Mouse (Mus musculus): ENCODE measurements around the gene Bnc2.

Bnc2 gene

GRCm38 (mm10) chr4:84407328-84408028, 267.6 kb downstream of the Bnc2 start:
- DNase-seq, result no peak

GRCm38 (mm10) chr4:84403356-84404145, 271.5 kb downstream of the Bnc2 start:
- no peak for DNase-seq

- no peak for DNase-seq
Observed at GRCm38 (mm10) chr4:84388991-84389390, 286.1 kb downstream of the Bnc2 start.

- no peak for DNase-seq
Observed at GRCm38 (mm10) chr4:84385156-84385555, 289.9 kb downstream of the Bnc2 start.

- DNase-seq, result no peak
Observed at GRCm38 (mm10) chr4:84379289-84379688, 295.8 kb downstream of the Bnc2 start.

GRCm38 (mm10) chr4:84377513-84377912, 297.6 kb downstream of the Bnc2 start:
- no peak for DNase-seq

GRCm38 (mm10) chr4:84362337-84362823, 312.7 kb downstream of the Bnc2 start:
- DNase-seq, result no peak

- DNase-seq, result no peak
Observed at GRCm38 (mm10) chr4:84361165-84361564, 313.9 kb downstream of the Bnc2 start.

- no peak for DNase-seq
Observed at GRCm38 (mm10) chr4:84359996-84360395, 315.1 kb downstream of the Bnc2 start.

GRCm38 (mm10) chr4:84358204-84358603, 316.9 kb downstream of the Bnc2 start:
- DNase-seq, result no peak

- DNase-seq, result no peak
Observed at GRCm38 (mm10) chr4:84357382-84357781, 317.7 kb downstream of the Bnc2 start.

GRCm38 (mm10) chr4:84356468-84357153, 318.5 kb downstream of the Bnc2 start:
- DNase-seq, result no peak

- no peak for DNase-seq
Observed at GRCm38 (mm10) chr4:84352656-84353055, 322.4 kb downstream of the Bnc2 start.

- no peak for DNase-seq
Observed at GRCm38 (mm10) chr4:84349536-84349935, 325.5 kb downstream of the Bnc2 start.

GRCm38 (mm10) chr4:84339172-84339571, 335.9 kb downstream of the Bnc2 start:
- no peak for DNase-seq

GRCm38 (mm10) chr4:84331995-84332394, 343.1 kb downstream of the Bnc2 start:
- no peak for DNase-seq

GRCm38 (mm10) chr4:84331450-84331849, 343.6 kb downstream of the Bnc2 start:
- no peak for DNase-seq

GRCm38 (mm10) chr4:84330509-84330908, 344.6 kb downstream of the Bnc2 start:
- DNase-seq, result no peak

GRCm38 (mm10) chr4:84329651-84330050, 345.4 kb downstream of the Bnc2 start:
- no peak for DNase-seq

GRCm38 (mm10) chr4:84324371-84324770, 350.7 kb downstream of the Bnc2 start:
- DNase-seq, result no peak

GRCm38 (mm10) chr4:84321598-84321997, 353.5 kb downstream of the Bnc2 start:
- DNase-seq, result no peak

- no peak for DNase-seq
Observed at GRCm38 (mm10) chr4:84317421-84317820, 357.7 kb downstream of the Bnc2 start.

GRCm38 (mm10) chr4:84311371-84311770, 363.7 kb downstream of the Bnc2 start:
- no peak for DNase-seq

GRCm38 (mm10) chr4:84310851-84311250, 364.2 kb downstream of the Bnc2 start:
- DNase-seq, result no peak
